Mouse (Mus musculus): ENCODE results near the gene Rpl9-ps6. TPM values are rescaled to one million over a fixed set of nuclear protein-coding genes. Genes with fewer than 3 reads are reported as not detected.

Gene Rpl9-ps6
- total and polyA plus RNA-seq, 2 experiments: 2.6 to 24.3 TPM

DNA sequence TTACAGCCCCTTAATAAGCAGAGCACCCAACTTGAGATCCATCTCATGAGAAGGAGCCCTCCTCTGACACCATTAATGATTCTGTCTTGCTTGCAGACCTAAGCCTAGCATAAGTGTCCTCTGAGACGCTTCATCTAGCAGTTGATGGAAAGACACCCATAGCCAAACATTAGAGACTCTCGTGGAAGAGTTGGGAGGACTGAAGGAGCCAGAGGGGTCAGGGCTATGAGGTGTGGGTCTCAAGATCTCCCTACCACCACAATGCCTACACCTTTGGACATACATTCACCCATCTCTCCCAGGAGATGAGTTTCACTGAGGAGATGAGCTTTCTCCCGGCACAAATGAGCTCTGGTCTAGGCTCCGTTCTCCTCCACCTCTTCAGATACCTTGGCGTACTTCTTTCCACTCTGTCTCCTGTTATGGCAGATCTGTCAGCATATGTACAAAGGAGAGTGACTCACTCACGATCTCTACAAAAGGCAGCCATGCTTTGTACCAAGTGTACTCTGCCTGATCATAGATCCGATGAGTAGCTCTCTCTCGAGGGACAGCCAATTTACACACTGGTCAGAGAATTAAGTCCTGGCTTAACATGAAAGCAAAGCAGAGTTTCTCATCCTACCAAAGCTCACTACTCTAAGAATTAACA is 14.5 kb upstream of the Rpl9-ps6 start:
- DNase-seq (ENCODE audit: extremely low read depth, low read depth, low spot score): no peak
- Histone ChIP-seq H3K27ac (replicated peaks; ENCODE audit: insufficient read depth, low read depth, low read length) (peak overlapping the region; percentile 71), H3K4me1 (ENCODE audit: control insufficient read depth, insufficient read depth, low read length) (peaks cover 17% of the 10 kb centered on the region), H3K9ac (ENCODE audit: low read depth, low read length) (no peak overlapping the region), H3K36me3 (ENCODE audit: control insufficient read depth, insufficient read depth, low read length) (no peaks in the 10 kb centered on the region), H3K4me3 (ENCODE audit: insufficient read depth, low read depth, low read length) (no peak overlapping the region), H3K79me2 (ENCODE audit: control insufficient read depth, insufficient read depth, low read length) (no peaks in the 10 kb centered on the region; the same call in 1 of the 2 replicates), H3K27me3 (ENCODE audit: control insufficient read depth, insufficient read depth, low read length) (no peaks in the 10 kb centered on the region)
- WGBS: 66% methylated on average over 8 of the region's 8 CpGs
- TF ChIP-seq POLR2A (IDR thresholded peaks at IDR 0.05; ENCODE audit: extremely low read depth, insufficient read depth, low read length) (no peak), CTCF (IDR thresholded peaks at IDR 0.05; ENCODE audit: low read depth, low read length) (no peak)

DNA sequence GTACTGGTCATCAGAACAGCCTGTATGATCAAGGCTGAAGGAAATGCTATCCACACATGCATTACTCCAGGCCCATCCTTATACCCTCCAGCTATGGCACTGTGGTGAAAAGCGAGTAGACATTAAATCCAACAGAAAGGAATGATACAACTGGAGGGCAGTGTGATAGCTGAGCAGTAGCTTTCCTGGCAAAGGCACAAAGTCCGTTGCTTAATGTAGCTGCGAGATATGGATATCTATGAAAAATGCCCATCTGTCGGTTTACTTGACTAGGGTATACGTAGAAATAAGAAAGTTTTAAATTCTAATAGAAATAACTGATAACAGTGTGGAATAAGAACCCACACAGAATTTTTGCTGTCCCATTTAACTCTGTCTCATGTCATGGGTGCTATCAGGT is 13.9 kb upstream of the Rpl9-ps6 start:
- Histone ChIP-seq H3K36me3 (ENCODE audit: control insufficient read depth, insufficient read depth, low read length) (no peaks in the 10 kb centered on the region), H3K79me2 (ENCODE audit: control insufficient read depth, insufficient read depth, low read length) (no peaks in the 10 kb centered on the region; the same call in 1 of the 2 replicates), H3K4me1 (ENCODE audit: control insufficient read depth, insufficient read depth, low read length) (peaks cover 18% of the 10 kb centered on the region), H3K4me3 (ENCODE audit: insufficient read depth, low read depth, low read length) (no peak overlapping the region), H3K27me3 (ENCODE audit: control insufficient read depth, insufficient read depth, low read length) (no peaks in the 10 kb centered on the region), H3K27ac (replicated peaks; ENCODE audit: insufficient read depth, low read depth, low read length) (no peak overlapping the region), H3K9ac (ENCODE audit: low read depth, low read length) (no peak overlapping the region)
- no peak for DNase-seq (ENCODE audit: extremely low read depth, low read depth, low spot score)
- 94% methylated on average over 5 of the region's 5 CpGs for WGBS
- no peak for TF ChIP-seq POLR2A (IDR thresholded peaks at IDR 0.05; ENCODE audit: extremely low read depth, insufficient read depth, low read length)
- TF ChIP-seq CTCF (IDR thresholded peaks at IDR 0.05; ENCODE audit: low read depth, low read length): no peak

DNA sequence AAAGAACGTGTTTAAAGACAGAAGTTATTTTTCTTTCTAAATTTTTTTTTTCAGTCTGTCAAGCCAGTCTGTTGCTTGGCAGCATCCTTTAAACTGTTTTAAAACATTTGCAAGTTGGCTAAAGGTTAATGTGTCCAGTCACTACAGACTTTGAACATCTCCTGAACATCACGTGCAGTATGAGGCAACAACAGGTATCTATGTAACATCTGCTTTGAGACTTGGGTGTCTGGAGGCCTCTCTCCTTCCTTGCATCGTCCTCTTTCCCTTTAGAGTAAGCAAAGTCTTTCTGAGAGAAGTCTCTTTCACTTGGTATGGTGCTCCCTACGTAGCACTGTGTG is 10.3 kb upstream of the Rpl9-ps6 start:
- no peak overlapping the region for H3K9ac ChIP-seq (ENCODE audit: low read depth, low read length)

DNA sequence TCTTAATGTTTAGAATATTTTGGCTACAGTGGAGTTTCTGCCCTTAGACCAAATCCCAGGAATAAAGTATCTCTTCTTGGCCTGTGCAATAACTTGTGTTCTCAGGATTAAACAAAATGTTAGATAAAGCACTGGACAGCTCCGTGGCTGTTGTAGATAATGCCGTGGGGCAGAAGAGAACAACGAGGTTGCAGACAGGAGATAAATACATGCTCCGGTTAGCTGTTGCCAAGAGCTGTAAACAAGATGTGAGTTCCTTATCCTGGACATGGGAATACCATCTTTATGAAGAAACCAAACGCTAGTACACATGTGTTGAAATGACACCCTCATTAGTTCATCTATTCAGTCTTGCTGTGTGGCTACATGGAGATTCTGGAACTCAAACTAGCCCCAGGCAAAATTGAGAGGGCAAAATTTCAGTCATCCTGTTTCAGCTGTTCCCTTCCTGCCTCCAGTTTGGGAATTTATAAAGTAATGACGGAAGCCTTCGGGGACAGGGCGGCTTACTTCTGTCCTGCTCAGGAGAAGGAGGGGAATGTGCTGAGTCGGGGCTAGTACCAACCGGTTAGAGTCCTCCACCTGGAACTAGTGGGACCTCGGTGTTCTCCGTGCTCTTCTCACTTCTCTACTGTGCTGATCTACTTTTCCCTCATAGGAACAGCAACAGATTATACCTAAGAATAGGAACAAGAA is 9.8 kb upstream of the Rpl9-ps6 start:
- peak; percentile 69 for DNase-seq (ENCODE audit: extremely low read depth, low read depth, low spot score)
- WGBS: 16% methylated on average over 12 of the region's 12 CpGs
- no peak for TF ChIP-seq CTCF (IDR thresholded peaks at IDR 0.05; ENCODE audit: low read depth, low read length)
- TF ChIP-seq POLR2A (IDR thresholded peaks at IDR 0.05; ENCODE audit: extremely low read depth, insufficient read depth, low read length): no peak
- peak overlapping the region; percentile 42; the same call in 1 of the 2 replicates for H3K9ac ChIP-seq (ENCODE audit: low read depth, low read length)
- H3K27me3 ChIP-seq (ENCODE audit: control insufficient read depth, insufficient read depth, low read length): no peaks in the 10 kb centered on the region
- peaks cover 9% of the 10 kb centered on the region for H3K4me1 ChIP-seq (ENCODE audit: control insufficient read depth, insufficient read depth, low read length)
- H3K79me2 ChIP-seq (ENCODE audit: control insufficient read depth, insufficient read depth, low read length): no peaks in the 10 kb centered on the region
- H3K4me3 ChIP-seq (ENCODE audit: insufficient read depth, low read depth, low read length): peak overlapping the region; percentile 6; the same call in 1 of the 2 replicates
- peak overlapping the region; percentile 64 for H3K27ac ChIP-seq (replicated peaks; ENCODE audit: insufficient read depth, low read depth, low read length)
- no peaks in the 10 kb centered on the region for H3K36me3 ChIP-seq (ENCODE audit: control insufficient read depth, insufficient read depth, low read length)

More for the DNA sequence above, 10.3 kb upstream of the Rpl9-ps6 start:
- Histone ChIP-seq H3K4me3 (ENCODE audit: insufficient read depth, low read depth, low read length) (no peak overlapping the region), H3K27me3 (ENCODE audit: control insufficient read depth, insufficient read depth, low read length) (no peaks in the 10 kb centered on the region), H3K27ac (replicated peaks; ENCODE audit: insufficient read depth, low read depth, low read length) (peak overlapping the region; percentile 34; the same call in 1 of the 2 replicates), H3K4me1 (ENCODE audit: control insufficient read depth, insufficient read depth, low read length) (peaks cover 12% of the 10 kb centered on the region), H3K79me2 (ENCODE audit: control insufficient read depth, insufficient read depth, low read length) (no peaks in the 10 kb centered on the region), H3K36me3 (ENCODE audit: control insufficient read depth, insufficient read depth, low read length) (no peaks in the 10 kb centered on the region)
- peak; percentile 99 for DNase-seq (ENCODE audit: extremely low read depth, low read depth, low spot score)
- 27% methylated on average over 4 of the region's 4 CpGs for WGBS
- TF ChIP-seq CTCF (IDR thresholded peaks at IDR 0.05; ENCODE audit: low read depth, low read length) (no peak), POLR2A (IDR thresholded peaks at IDR 0.05; ENCODE audit: extremely low read depth, insufficient read depth, low read length) (no peak)

DNA sequence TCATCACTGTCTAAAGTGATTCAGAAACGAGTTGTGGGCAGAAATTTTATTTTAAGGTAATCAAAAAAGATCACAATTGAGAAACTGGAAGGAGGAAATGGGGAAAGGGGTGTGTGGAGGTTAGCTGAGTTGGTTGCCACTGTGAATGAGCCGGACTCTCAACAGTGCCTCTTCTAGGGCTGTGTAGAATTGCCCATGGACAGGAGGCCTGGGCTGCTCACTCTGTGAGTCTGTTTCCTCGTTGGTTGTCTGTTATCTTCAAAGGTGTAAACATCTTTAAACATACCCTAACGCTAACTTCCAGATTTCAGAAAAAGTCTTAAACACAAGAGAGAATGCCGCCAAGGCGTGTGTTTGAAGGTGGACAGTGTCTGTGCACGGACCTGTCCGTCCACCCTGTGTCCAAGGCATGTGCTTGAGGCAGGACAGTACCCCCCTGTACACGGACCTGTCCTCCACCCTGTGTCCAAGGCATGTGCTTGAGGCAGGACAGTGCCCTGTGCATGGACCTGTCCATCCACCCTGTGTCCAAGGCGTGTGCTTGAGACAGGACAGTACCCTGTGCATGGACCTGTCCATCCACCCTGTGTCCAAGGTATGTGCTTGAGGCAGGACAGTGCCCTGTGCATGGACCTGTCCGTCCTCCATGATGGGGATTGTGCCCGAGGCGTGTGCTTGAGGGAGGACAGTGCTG is 4.3 kb upstream of the Rpl9-ps6 start:
- Histone ChIP-seq H3K4me3 (ENCODE audit: insufficient read depth, low read depth, low read length) (no peak overlapping the region), H3K27ac (replicated peaks; ENCODE audit: insufficient read depth, low read depth, low read length) (no peak overlapping the region), H3K27me3 (ENCODE audit: control insufficient read depth, insufficient read depth, low read length) (no peaks in the 10 kb centered on the region), H3K4me1 (ENCODE audit: control insufficient read depth, insufficient read depth, low read length) (peaks cover 2% of the 10 kb centered on the region; the same call in 1 of the 2 replicates), H3K9ac (ENCODE audit: low read depth, low read length) (no peak overlapping the region), H3K79me2 (ENCODE audit: control insufficient read depth, insufficient read depth, low read length) (no peaks in the 10 kb centered on the region), H3K36me3 (ENCODE audit: control insufficient read depth, insufficient read depth, low read length) (no peaks in the 10 kb centered on the region)
- 80% methylated on average over 13 of the region's 13 CpGs for WGBS
- DNase-seq (ENCODE audit: extremely low read depth, low read depth, low spot score): no peak
- no peak for TF ChIP-seq POLR2A (IDR thresholded peaks at IDR 0.05; ENCODE audit: extremely low read depth, insufficient read depth, low read length)
- no peak for TF ChIP-seq CTCF (IDR thresholded peaks at IDR 0.05; ENCODE audit: low read depth, low read length)
